Mouse (Mus musculus): Measurements from ENCODE around the gene Impdh1. TPM values are rescaled to one million over a fixed set of nuclear protein-coding genes. Genes with fewer than 3 reads are reported as not detected.

Impdh1 gene
- polyA plus RNA-seq, 1 experiment from 2014 or later, result 45.7 TPM

- Histone ChIP-seq H3K9ac (ENCODE audit: low read length) (no peak overlapping the region), H3K27me3 (ENCODE audit: control insufficient read depth, insufficient read depth, low read depth, low read length) (peaks cover 61% of the 10 kb centered on the region)
Observed at GRCm38 (mm10) chr6:29177901-29178879, 38.0 kb downstream of the Impdh1 start.

GRCm38 (mm10) chr6:29175113-29175512, 41.1 kb downstream of the Impdh1 start:
- no peak for ATAC-seq (ENCODE audit: low read depth)
- no peak overlapping the region for H3K27ac ChIP-seq (ENCODE audit: low read length)
- no peak overlapping the region for H3K9ac ChIP-seq (ENCODE audit: low read length)
- H3K9me3 ChIP-seq (ENCODE audit: control insufficient read depth, low read length), result no peaks in the 10 kb centered on the region
- H3K27me3 ChIP-seq (ENCODE audit: control insufficient read depth, insufficient read depth, low read depth, low read length), result peaks cover 74% of the 10 kb centered on the region
- peaks cover 13% of the 10 kb centered on the region for H3K4me1 ChIP-seq (replicated peaks; ENCODE audit: control insufficient read depth, insufficient read depth, low read length)
- H3K36me3 ChIP-seq (ENCODE audit: control insufficient read depth, insufficient read depth, low read length), result no peaks in the 10 kb centered on the region
- H3K4me2 ChIP-seq (ENCODE audit: low read depth, low read length), result no peak overlapping the region
- 69% methylated on average over 3 of the region's 3 CpGs for WGBS
- H3K4me3 ChIP-seq (ENCODE audit: low read length), result no peak overlapping the region

More at GRCm38 (mm10) chr6:29177901-29178879, 38.0 kb downstream of the Impdh1 start:
- H3K27ac ChIP-seq (ENCODE audit: low read length), result no peak overlapping the region
- WGBS, result 23% methylated on average over 17 of the region's 17 CpGs
- H3K4me2 ChIP-seq (ENCODE audit: low read depth, low read length), result peak overlapping the region; percentile 97
- no peak for ATAC-seq (ENCODE audit: low read depth)
- no peaks in the 10 kb centered on the region for H3K36me3 ChIP-seq (ENCODE audit: control insufficient read depth, insufficient read depth, low read length)
- H3K4me3 ChIP-seq (ENCODE audit: low read length), result peak overlapping the region; percentile 63
- H3K4me1 ChIP-seq (replicated peaks; ENCODE audit: control insufficient read depth, insufficient read depth, low read length), result no peaks in the 10 kb centered on the region; the same call in 1 of the 2 replicates
- H3K9me3 ChIP-seq (ENCODE audit: control insufficient read depth, low read length), result no peaks in the 10 kb centered on the region

- no peak overlapping the region for H3K9ac ChIP-seq (ENCODE audit: low read length)
- no peak for ATAC-seq (ENCODE audit: low read depth)
- H3K9me3 ChIP-seq (ENCODE audit: control insufficient read depth, low read length), result no peaks in the 10 kb centered on the region
- no peaks in the 10 kb centered on the region for H3K36me3 ChIP-seq (ENCODE audit: control insufficient read depth, insufficient read depth, low read length)
- H3K4me1 ChIP-seq (replicated peaks; ENCODE audit: control insufficient read depth, insufficient read depth, low read length), result peaks cover 15% of the 10 kb centered on the region
- 12% methylated on average over 7 of the region's 7 CpGs for WGBS
- peaks cover 75% of the 10 kb centered on the region for H3K27me3 ChIP-seq (ENCODE audit: control insufficient read depth, insufficient read depth, low read depth, low read length)
- H3K27ac ChIP-seq (ENCODE audit: low read length), result no peak overlapping the region
- no peak overlapping the region for H3K4me2 ChIP-seq (ENCODE audit: low read depth, low read length)
- no peak overlapping the region for H3K4me3 ChIP-seq (ENCODE audit: low read length)
Observed at GRCm38 (mm10) chr6:29174368-29174767, 41.8 kb downstream of the Impdh1 start.

GRCm38 (mm10) chr6:29170952-29171388, 45.2 kb downstream of the Impdh1 start:
- ATAC-seq (ENCODE audit: low read depth), result peak; percentile 86
- Histone ChIP-seq H3K36me3 (ENCODE audit: control insufficient read depth, insufficient read depth, low read length) (no peaks in the 10 kb centered on the region), H3K4me1 (replicated peaks; ENCODE audit: control insufficient read depth, insufficient read depth, low read length) (peaks cover 15% of the 10 kb centered on the region), H3K9me3 (ENCODE audit: control insufficient read depth, low read length) (no peaks in the 10 kb centered on the region), H3K27ac (ENCODE audit: low read length) (no peak overlapping the region), H3K4me3 (ENCODE audit: low read length) (peak overlapping the region; percentile 58), H3K4me2 (ENCODE audit: low read depth, low read length) (peak overlapping the region; percentile 99), H3K27me3 (ENCODE audit: control insufficient read depth, insufficient read depth, low read depth, low read length) (peaks cover 69% of the 10 kb centered on the region), H3K9ac (ENCODE audit: low read length) (peak overlapping the region; percentile 63)
- WGBS, result under 1% methylated on average over 39 of the region's 40 CpGs

- H3K4me2 ChIP-seq (ENCODE audit: low read depth, low read length), result peak overlapping the region; percentile 99
- H3K27ac ChIP-seq (ENCODE audit: low read length), result no peak overlapping the region
- H3K9me3 ChIP-seq (ENCODE audit: control insufficient read depth, low read length), result no peaks in the 10 kb centered on the region
- no peaks in the 10 kb centered on the region for H3K36me3 ChIP-seq (ENCODE audit: control insufficient read depth, insufficient read depth, low read length)
- WGBS, result under 1% methylated on average over 55 of the region's 63 CpGs
- peaks cover 15% of the 10 kb centered on the region for H3K4me1 ChIP-seq (replicated peaks; ENCODE audit: control insufficient read depth, insufficient read depth, low read length)
- peak; percentile 35 for ATAC-seq (ENCODE audit: low read depth)
- peak overlapping the region; percentile 58 for H3K4me3 ChIP-seq (ENCODE audit: low read length)
- H3K9ac ChIP-seq (ENCODE audit: low read length), result peak overlapping the region; percentile 63
- peaks cover 63% of the 10 kb centered on the region for H3K27me3 ChIP-seq (ENCODE audit: control insufficient read depth, insufficient read depth, low read depth, low read length)
Observed at GRCm38 (mm10) chr6:29170063-29170921, 45.9 kb downstream of the Impdh1 start.

- no peaks in the 10 kb centered on the region for H3K36me3 ChIP-seq (ENCODE audit: control insufficient read depth, insufficient read depth, low read length)
- H3K4me3 ChIP-seq (ENCODE audit: low read length), result peak overlapping the region; percentile 58
- no peaks in the 10 kb centered on the region for H3K9me3 ChIP-seq (ENCODE audit: control insufficient read depth, low read length)
- H3K27ac ChIP-seq (ENCODE audit: low read length), result no peak overlapping the region
- peak overlapping the region; percentile 99 for H3K4me2 ChIP-seq (ENCODE audit: low read depth, low read length)
- no peak for ATAC-seq (ENCODE audit: low read depth)
- WGBS, result 7% methylated on average over 12 of the region's 12 CpGs
- H3K9ac ChIP-seq (ENCODE audit: low read length), result peak overlapping the region; percentile 63; the same call in 1 of the 2 replicates
- peaks cover 18% of the 10 kb centered on the region for H3K4me1 ChIP-seq (replicated peaks; ENCODE audit: control insufficient read depth, insufficient read depth, low read length)
- H3K27me3 ChIP-seq (ENCODE audit: control insufficient read depth, insufficient read depth, low read depth, low read length), result peaks cover 58% of the 10 kb centered on the region
Observed at GRCm38 (mm10) chr6:29169675-29170062, 46.5 kb downstream of the Impdh1 start.

- H3K9me3 ChIP-seq (ENCODE audit: control insufficient read depth, low read length), result no peaks in the 10 kb centered on the region
- WGBS, result 51% methylated on average over 2 of the region's 2 CpGs
- peaks cover 54% of the 10 kb centered on the region for H3K27me3 ChIP-seq (ENCODE audit: control insufficient read depth, insufficient read depth, low read depth, low read length)
- no peak overlapping the region for H3K9ac ChIP-seq (ENCODE audit: low read length)
- peaks cover 19% of the 10 kb centered on the region for H3K4me1 ChIP-seq (replicated peaks; ENCODE audit: control insufficient read depth, insufficient read depth, low read length)
- H3K36me3 ChIP-seq (ENCODE audit: control insufficient read depth, insufficient read depth, low read length), result no peaks in the 10 kb centered on the region
- H3K4me3 ChIP-seq (ENCODE audit: low read length), result no peak overlapping the region
- no peak for ATAC-seq (ENCODE audit: low read depth)
- H3K27ac ChIP-seq (ENCODE audit: low read length), result no peak overlapping the region
- H3K4me2 ChIP-seq (ENCODE audit: low read depth, low read length), result no peak overlapping the region
Observed at GRCm38 (mm10) chr6:29168871-29169270, 47.3 kb downstream of the Impdh1 start.

- Histone ChIP-seq H3K4me3 (ENCODE audit: low read length) (no peak overlapping the region), H3K4me1 (replicated peaks; ENCODE audit: control insufficient read depth, insufficient read depth, low read length) (peaks cover 23% of the 10 kb centered on the region), H3K27me3 (ENCODE audit: control insufficient read depth, insufficient read depth, low read depth, low read length) (peaks cover 34% of the 10 kb centered on the region), H3K9ac (ENCODE audit: low read length) (no peak overlapping the region), H3K4me2 (ENCODE audit: low read depth, low read length) (no peak overlapping the region), H3K9me3 (ENCODE audit: control insufficient read depth, low read length) (no peaks in the 10 kb centered on the region), H3K36me3 (ENCODE audit: control insufficient read depth, insufficient read depth, low read length) (no peaks in the 10 kb centered on the region), H3K27ac (ENCODE audit: low read length) (no peak overlapping the region)
- WGBS, result 3% methylated on average over 1 of the region's 1 CpGs
- no peak for ATAC-seq (ENCODE audit: low read depth)
Observed at GRCm38 (mm10) chr6:29166196-29166595, 50.0 kb downstream of the Impdh1 start.

Measured in lung, embryonic 16.5 days (tissue).